Mouse (Mus musculus) inflammation-experienced regulatory T-cells, adult 6 months (primary cell): ENCODE results near the gene Fras1. TPM values are rescaled to one million over a fixed set of nuclear protein-coding genes. Genes with fewer than 3 reads are reported as not detected.

Source experiments
- ATAC-seq: one replicate; pipeline ENCODE4 v1.8.0; 2017
- polyA plus RNA-seq, 3 experiments: library from polyadenylated mRNA; unstranded; fragments of 100-300 nt; shearing (Covaris generic); gene quantifications; one replicate each; pipeline ENCODE4 v1.2.1; 2017

Gene Fras1
- polyA plus RNA-seq, 3 experiments from 2014 or later, result 0.07 to 0.19 TPM; not detected in 1

DNA sequence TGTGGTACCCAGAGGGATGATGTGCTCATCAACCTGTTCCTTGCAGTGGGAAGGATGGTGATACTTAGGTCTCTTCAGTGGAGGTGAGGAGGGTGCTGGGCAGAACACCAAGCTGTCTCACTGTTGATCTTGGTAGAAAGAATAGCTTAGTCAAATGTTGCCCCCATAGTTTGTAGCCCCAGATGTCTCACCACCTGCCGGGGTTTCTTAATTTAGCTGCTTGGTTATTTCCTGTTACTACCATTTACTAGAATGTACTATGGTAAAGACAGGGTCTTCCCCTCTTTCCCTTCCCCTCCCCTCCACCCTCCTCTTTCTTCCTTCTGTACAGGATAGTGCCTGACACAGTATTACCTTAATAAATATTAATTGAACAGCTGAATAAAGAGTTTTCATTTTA is 118.7 kb downstream of the Fras1 start:
- no peak for ATAC-seq

DNA sequence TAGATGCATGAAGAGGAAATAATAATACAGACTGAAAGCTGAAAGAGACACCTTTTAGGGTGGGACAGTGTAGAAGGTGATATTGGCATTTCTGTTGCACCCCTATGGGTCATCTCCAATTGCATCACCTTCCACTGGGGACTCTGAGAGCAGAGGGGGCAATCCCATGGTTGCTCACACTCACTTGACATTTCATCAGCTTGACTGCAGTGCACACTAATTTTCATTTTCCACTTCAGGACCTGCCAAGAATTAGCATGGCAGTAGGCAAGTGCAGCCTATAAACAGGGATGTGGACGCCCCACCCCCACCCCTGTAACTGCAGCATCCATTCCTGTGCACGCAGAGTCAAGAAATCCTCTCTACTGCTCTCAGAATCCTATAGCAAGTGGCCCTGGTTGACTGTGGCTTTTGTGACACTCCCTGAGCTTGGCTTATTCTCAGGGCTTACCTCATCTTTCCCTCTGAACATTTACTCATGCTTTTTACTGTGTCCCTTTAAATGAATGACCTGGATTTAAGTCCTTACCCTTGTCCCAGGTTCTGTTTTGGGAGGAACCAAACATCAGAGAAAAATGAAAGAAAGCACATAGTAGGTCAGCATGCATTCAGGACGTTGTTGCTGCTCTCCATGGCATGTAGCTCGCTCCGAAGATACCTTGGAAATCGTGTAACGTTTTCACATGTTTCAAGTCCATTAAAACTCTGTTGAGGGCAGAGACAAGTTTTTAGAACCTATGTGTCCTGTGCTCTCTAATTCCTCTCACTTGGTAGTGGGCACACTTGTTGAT is 120.9 kb downstream of the Fras1 start:
- no peak for ATAC-seq

DNA sequence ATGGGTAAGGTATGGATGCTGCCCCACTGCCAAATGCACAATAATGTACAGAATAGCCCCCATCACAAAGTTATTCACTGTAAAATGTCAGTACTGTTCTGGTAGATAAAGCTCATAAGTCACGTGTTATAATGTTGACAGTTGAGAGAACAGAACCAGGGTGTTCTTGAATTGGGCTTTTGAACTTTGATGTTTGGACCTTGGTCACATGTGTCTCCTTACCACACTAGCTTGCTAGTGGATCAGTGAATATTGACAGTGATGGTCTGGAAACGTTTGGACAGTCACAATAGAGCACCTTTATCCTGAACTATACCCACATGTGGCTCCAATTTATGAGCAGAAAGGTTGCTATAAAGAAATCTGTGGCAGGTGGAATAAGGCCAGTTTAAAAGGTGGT is 124.3 kb downstream of the Fras1 start:
- ATAC-seq, result no peak

DNA sequence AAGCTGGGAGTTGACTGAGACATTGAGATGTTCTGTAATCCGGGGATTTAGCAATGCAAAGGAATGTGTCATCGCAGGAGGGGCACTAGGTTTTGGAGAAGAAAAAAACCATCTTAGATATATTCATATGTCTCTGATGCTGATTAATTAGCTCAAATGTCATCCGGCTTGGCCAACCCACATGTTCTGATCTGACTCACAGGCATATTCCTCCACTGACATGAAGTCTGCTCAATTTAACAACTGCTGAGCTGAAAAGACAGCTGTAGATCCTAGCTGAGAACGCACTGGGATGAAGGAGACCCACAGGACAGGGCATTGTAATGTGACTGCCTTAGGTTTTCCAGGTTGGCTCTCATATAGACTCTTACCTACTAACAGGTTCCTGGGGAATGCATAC is 128.0 kb downstream of the Fras1 start:
- ATAC-seq, result no peak

DNA sequence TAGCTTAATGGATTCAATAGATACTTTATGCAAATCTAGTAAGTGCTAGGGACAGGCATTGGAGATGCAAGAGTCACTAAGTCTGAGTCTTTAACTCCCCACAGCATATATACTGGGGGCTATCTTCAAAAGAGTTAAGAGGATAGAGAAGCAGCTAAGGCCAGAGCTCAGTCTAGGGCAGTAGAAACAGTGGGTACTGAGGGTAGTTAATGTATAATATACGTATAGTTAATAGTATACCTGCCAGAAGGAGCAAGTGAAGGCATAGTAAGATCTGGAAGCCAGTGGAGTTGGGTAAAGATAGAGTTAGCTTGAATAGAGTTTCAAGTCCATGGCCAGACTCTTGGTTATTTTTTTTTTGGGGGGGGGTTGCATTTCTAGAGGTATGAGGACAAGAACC is 128.6 kb downstream of the Fras1 start:
- ATAC-seq, result no peak

DNA sequence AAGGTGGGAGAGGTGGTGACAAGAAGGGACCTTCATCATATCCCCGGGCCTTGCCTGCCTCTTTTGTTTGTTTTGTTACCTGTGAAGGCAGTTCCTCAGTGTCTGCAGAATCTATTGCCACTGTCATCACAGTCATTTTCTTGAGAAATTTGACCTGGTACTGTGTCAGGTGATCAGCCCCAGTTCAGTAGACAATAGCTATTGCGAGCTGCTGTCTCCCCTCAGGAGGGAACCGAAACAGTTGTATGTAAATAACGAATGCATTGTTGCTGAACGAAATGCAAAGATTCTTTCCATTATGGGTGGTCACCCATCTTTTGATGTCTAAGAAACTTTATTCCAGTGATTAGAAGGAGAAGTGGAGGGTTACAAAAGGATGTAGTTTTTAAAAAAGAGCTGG is 137.2 kb downstream of the Fras1 start:
- ATAC-seq, result no peak

DNA sequence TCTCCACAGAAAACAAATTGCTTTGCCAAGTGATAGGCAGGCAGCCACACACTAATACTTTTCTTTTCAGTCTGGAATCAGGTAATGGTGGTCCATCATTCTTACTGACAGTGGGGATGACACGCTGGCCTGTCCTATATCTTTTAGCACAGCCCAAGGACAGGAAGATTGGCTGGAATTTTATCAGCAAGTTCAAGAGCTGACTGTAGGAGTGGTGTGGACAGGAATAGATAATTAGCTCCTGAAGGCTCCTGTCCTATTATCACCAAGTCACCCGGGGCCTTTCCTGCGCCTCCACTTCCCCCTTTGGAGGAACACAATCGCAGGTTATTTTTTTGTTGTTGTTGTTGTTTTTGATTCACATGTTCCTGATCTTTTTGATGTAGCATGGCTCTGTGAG is 139.6 kb downstream of the Fras1 start:
- ATAC-seq, result no peak

DNA sequence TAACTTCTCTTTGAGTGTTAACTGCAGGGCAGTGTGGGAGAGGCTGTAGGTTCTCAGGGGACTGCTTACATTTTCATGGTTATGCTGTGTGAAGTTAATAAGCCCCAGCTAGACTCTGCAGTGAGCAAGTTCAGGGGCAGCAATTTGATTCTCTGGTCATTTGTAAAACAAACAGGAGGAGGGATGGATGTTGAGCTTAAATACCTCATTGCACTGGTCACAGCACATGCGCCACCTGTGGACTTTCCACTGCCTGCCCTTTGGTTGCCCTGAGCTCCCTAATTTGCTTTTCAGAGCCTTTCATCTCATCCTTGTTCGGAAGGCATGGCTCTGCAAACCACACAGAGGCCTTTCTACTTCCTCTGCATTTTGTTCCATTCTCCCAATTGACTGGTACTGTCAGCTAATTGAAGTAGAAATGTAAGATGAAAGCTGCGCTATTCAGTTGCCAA is 142.1 kb downstream of the Fras1 start:
- no peak for ATAC-seq

DNA sequence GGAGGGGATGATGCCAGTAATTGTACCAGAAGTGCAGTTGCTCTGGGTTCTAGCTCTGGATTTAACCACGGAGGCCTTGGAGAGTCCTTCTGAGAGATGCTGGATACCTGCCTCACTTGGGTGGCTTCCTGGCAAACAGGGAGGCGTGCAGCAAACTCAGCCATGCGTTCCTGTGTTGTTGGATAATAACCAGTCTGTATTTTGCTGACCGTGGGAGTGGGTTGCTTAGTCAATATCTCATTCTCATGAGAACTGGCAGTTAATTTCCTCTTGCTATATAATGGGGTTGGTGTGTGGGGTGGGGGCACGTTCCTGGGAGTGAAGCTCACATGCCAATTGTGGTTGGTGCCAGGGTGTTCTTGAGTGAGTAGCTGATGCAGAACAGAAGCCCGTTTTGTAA is 142.6 kb downstream of the Fras1 start:
- no peak for ATAC-seq

DNA sequence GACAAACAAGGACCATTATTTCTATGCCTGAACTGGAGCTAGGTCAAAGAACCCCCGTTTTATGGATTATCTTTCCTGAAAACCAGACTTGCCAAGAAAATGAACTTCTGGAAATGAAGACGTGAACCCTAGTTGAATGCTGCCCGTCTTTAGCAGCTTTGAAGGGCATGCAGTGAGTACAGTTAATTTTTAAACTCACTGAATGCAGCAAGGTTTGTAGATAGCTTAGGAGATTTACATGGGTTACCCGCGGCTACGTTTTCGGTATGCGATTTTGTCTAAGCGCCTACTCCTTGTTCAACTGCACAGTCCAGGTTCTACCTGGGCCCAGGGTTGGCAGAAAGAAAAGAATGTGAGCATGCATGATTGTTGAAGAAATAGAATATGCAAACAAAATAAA is 147.8 kb downstream of the Fras1 start:
- no peak for ATAC-seq

DNA sequence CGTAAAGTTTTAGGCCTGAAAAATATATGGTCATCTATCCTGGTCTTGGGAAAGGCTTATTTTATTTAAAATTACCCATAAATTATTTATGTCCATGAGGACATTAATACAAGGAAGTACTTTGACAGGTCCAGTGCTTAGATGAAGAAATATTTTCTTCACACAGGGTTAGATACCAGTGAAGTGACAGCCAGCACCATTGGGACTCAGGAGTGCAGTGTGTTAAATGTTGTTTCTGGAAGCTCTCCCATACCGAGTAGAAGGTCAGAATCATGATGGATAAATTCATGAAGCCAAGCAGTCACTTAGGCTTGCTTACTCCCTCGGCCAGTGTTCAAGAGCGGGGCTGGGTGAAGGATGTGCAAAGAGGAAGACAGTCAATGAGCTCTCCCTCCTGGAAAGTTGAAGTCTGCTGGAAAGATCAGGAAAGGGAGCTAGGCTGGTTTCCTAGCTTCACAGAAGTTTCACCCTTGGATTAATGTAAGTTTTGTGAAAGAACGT is 149.2 kb downstream of the Fras1 start:
- no peak for ATAC-seq

DNA sequence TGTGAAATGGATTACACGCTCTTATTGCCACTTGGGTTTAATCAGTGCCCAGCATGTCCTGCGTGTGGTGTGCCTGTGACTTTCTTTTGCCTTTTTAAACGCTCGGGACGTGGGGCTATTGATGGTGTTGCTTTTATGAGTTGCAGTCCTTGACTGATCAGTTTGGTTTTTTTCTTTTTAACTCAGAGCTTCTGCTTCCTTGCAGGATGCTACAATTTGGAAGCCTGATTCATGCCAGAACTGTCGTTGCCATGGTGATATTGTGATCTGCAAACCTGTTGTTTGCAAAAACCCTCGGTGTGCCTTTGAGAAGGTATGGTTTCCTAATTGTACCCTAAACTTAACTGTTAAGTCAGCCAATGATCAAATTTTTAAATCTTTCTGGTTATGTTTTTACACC is 154.5 kb downstream of the Fras1 start:
- no peak for ATAC-seq

DNA sequence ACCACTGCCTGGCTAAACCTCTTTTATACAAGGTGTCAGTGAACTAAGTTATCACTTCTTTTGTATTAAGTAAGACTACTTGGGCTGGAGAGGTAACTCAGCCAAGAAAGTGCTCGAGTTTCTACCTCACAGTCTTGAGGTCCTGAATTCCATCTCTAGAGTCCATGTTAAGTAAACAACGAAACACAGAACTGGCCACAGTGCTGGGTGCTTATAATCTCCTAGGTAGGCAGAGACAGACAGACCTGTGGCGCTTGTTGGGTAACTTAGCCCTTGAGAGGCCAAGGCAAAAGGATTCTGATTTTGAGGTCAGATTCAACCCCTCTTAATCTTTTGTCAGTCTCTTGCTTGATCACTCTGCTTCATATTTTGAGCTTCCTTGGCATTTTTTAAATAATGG is 156.8 kb downstream of the Fras1 start:
- ATAC-seq, result no peak

DNA sequence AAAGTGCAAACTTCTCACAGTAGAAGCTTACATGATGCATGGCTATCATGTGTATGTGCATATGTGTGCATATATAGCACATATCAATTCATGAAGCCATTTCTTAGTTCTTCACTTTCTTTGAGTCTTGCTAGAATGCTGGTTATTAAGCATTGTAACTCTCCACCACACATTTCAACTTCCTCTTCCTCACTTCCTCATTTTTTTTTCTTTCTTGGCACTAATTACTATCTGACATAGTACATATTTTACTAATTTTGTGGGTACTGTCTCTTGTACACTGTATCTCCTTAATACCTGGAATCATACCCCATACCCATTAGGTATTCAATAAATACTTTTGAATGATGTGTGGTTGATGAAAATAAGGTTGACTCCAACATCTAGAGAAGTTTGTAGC is 158.2 kb downstream of the Fras1 start:
- ATAC-seq, result no peak

DNA sequence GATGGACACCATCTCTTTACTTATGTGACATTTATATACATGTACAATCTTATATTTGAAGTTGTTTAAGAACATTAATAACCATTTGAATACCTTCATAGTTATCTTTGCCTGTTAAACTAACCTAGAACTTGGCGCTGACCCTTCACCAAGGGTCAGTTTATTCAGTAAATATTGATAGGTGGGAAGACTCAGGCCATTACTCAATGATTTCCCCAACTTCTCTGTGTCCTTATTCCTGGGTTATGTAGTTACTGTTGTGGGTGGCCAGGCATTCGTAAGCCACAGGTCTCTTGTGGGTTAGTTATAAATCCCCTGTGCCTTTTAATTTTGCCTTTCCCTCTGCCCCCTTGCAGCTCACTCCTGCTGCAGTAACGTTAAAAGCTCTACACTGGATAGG is 162.8 kb downstream of the Fras1 start:
- no peak for ATAC-seq

DNA sequence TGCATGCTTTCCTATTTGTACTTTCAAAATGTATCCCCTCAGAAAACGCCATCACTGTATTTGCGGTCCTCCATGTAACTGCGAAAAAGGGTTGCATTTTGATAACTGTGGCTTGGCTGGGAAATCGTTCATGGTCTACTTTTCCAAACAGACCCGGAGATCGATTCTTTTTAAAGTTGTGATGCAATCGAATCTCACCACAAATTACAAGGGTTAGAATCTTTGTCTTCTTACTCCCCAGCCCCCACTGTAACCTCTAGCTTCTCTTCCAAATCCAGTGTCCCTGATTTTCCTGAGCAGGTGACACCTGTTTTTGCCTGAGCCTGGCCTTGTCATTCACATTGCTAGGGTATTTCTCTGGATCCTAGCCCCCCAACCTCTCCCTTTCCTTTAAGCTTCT is 163.2 kb downstream of the Fras1 start:
- no peak for ATAC-seq

DNA sequence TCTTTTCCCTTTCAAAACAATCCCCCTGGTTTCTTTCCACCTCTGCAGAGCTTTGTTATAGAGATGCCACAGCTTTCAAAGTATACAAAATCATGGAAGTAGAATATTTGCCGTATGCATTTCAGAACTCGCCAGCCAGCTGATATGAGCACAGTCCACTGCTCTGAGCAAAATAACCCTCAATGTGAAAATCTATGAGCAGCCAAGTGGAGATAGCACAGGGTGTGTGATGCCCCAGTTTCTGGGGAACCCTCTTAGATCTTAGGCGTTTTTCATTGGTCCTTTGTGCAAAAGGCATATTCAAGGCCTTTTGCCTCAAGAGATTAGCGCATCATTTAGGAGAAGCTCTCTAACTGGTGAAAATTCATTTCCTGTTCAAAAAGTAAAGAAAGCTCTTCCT is 170.4 kb downstream of the Fras1 start:
- ATAC-seq, result no peak

DNA sequence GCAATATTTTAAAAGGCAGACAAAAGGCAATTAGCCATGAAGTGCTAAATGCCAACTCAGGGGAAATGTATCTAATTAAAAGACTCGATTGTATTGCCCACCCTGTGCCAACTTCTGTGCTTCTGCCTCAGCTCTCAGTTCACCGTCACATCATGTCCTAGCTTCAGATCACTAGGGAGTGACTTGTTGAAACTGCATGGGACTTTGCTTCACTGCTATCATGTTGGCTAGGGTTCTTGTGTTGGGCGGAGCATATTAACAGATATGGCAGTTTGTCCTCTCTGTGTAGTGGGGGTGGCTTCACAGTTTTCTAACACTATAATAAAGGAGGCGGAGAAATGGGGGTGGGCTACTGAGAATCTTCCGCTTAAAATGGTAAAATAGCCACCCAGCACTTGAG is 172.2 kb downstream of the Fras1 start:
- no peak for ATAC-seq

DNA sequence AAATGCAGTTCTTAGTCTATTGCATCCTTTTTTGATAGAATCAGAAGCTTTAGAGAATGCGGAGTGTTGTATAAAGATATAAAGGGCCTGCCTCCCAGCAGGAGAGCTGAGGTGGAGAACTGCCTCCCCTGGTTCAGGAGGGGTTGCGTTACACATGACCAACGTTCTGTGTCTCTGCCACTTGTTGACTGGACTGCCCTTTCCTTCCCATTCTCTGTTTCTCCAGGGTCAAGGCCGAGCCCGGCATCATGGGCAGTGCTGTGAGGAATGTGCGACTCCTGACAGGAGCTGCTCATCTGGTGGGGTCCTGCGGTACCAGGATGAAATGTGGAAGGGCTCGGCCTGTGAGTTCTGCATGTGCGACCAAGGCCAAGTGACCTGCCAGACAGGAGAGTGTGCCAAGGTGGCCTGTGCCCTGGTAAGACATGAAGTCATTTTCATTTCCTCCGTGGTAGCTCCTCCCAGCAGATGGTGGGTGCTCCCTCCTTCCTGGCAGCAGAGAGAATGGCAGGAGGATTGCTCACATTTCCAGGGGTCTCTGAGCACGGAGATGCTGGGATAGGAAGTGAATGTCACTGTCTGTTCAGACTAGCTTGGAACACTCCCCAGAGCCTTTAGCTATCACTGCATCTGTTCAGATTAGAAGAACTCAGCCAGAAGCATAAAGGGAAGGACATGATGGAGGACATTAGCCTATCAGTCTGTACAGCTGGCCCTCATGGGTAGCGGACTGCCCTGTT is 181.4 kb downstream of the Fras1 start:
- ATAC-seq, result no peak

DNA sequence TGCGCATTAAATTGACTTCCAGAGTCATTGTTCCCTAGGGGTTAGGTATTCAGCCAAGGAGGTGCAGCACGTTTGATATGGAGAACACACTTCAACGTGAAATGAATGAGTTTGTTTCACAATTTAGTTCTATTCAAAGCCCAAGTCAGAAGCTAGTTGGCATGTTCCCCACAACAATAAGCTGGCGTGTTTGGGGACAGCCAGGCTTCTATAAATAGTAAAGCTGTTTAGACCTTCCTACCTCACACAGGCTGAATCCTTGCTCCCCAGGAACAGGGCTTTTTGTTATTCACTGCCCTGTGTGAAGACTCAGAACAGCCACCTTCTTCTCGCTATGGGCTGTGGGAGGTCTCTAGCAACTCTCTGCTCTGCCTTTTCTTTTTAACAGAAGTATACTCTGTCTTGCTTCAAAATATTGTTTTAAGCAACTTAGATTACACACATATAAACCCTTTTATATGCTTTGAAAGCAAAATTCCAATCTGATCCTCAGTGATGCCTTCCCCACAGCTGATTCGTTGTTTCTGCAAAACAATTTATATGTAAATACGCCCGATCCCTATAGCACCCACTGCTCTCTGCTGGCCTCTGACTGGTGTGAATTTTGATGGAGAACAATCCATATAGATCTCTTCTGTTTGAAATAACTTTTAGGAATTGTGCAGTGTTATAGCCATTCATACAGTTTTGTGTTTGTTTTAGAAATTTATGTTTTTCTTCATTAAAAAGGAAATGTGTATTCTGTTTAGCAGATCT is 184.5 kb downstream of the Fras1 start:
- no peak for ATAC-seq

DNA sequence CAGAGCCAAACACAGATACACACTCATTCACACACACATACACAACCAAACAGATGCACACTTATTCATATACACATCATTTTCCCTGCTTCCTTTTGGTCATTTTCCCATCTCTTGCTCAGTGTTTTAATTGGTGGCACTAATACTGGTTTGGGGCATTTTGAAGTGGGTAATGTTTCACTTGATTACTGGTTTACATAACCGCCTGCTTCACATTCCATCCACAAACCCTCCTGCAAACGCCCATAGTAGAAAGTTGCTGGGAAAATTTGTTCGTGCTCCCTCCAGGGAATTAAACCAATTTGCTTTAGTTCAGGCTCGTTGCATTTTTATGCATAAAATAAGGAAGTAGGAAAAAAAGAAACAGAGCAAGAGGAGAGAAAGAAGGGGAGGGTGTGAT is 200.8 kb downstream of the Fras1 start:
- no peak for ATAC-seq

DNA sequence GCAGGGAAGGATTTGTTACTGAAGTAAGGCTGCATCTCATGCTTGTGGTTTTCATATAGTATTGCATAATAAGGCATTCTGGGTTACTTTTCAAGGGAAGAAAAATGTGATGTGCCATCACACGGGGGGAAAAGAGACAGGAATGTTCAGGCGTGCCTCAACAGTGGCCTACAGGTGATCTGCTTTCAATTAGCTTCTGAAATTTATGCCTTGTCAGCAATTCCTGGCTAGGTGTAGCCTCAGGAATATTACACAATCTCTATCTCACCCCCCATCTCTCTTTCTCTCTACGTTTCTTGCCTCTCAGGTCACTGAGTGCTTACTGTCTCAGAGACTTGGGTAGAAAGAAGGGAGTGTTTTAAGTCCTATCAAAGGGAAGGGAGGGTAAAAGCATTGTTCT is 204.9 kb downstream of the Fras1 start:
- no peak for ATAC-seq

DNA sequence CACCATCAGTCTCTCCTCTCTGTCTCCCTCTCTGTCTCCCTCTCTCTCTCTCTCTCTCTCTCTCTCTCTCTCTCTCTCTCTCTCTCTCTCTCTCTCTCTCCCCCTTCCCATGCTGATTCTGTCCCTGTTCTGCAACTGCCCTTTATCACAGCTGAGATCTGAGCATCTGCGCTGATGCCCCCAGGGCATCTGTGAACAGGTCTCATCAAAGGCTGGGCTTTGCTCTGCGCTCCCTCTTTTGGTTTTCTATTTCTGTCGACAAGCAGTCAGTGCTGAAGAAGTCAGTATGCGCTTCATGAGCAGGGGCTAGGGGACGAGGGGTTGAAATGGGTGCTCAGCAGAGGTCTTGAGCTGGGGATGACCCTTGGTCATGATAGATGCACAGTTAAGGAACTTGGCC is 206.2 kb downstream of the Fras1 start:
- no peak for ATAC-seq
